Mouse (Mus musculus) left cerebral cortex, adult 8-10 months (tissue): ENCODE measurements around the gene Pi4k2b. TPM values are rescaled to one million over a fixed set of nuclear protein-coding genes. Genes with fewer than 3 reads are reported as not detected.
"Not testable (repeated sequence)": the region's sequence is repeated elsewhere in the genome, so short reads cannot be mapped to it uniquely, and the experiment has no call there.

Experiments
- DNase-seq, 2 experiments: peaks; one replicate each; pipeline ENCODE4 v3.0.0; 2022; ENCODE audit warnings: low spot score in 2 of 2
- total RNA-seq, 4 experiments: library from RNA; stranded (reverse); gene quantifications; 2 replicates each; pipeline ENCODE4 v1.2.4; 2022

The Pi4k2b gene
- 1 to 10 TPM; 1.3 to 2.1 (median 1.5) TPM for total RNA-seq

DNA sequence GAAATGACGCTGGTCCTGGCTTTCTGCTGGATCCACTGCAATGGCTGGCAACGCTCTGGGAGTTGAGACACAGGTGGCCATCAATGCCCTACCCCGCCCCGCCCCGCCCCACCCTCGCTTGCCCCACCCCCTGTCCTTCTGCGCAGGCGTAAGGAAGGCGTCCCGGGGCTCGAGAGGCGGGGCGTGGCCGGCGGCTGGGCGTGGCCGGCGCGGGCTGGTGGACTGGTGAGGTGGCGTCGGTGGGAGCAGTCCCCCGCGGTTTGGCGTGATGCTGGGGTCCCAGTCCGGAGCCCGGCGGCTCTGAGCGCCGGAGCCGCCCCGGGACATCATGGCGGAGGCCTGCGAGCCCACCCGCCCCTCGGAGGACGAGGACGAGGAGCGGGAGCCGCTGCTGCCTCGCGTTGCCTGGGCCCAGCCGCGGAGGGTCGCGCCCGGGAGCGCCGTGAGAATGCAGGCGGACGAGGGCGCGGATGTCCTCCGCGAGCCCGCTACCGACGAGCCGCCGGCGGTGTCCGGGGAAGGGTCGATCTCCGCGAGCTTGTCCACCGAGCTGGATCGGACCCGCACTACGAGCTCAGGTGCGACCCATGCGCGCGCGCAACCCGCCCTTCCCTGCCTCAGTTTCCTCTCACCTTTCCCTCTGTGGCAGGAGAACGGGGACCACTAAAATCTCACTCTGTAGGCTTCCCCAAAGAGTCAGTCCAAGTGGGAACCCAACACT, at the start of gene Pi4k2b:
Gene Pi4k2b, plus strand, starts transcription at position 184 of the 721 bp plus-strand sequence.
- peak; percentile 25 to 29 for DNase-seq

DNA sequence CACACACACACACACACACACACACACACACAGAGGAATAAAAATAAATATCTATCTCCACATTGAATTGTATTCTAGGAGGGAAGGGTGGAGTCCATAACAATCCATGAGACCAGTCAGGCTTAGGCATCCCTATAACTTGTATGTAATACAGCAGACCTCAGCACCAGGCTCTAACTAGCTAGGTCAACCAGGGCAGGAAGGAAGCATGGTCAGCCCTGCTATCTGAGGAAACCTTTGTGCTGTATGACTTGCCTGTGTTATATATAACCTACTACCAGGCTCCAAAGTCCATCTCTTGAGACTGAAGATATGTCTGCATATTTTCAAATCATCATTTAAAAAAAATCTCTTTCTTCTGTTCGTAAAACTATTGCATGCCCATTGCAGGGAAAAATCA, 44.1 kb upstream of the Pi4k2b start:
- DNase-seq, result no peak

DNA sequence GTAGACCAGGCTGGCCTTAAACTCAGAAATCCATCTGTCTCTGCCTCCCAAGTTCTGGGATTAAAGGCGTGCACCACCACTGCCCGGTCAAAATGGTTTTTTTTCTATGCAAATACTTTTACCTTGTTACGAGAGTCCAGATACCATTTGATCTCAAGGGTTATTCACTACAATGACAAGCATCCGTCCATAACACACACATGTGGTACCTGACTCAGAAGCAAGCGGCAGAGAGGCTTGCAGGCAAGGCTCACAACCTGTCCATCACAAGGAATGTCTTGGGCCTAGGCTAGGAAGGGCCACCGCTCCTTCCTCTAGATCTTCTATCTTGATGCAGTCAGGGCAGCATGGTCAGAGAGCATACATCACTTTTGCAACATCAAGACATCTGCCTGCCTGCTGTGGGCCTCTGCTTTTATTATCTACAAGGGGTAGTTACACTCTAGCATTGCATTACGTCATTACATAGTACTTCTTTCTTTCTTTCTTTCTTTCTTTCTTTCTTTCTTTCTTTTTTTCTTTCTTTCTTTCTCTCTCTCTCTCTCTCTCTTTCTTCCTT, 43.4 kb upstream of the Pi4k2b start:
- DNase-seq, result not testable (repeated sequence)

DNA sequence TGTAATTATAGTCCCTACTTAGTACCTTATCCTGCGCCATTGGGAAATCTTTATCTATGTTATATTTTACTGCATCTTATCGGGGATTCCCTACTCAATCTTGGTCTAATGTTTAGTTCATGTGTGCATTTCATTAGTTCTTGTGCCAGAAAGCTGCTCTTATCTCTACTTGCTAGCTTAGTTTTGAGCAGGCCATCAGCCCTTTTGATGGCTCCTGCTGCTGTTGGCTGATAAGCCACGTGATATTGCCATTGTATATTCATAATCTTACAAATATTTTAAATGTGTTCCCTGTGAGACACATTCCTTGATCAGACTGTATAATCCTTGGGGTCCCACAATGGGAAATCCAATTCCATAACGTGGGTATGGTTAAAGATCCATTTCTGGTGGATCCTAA, 36.8 kb upstream of the Pi4k2b start:
- DNase-seq, result no peak

- no peak for DNase-seq
Measured at GRCm38 (mm10) chr5:52712704-52713103, 28.7 kb upstream of the Pi4k2b start.

DNA sequence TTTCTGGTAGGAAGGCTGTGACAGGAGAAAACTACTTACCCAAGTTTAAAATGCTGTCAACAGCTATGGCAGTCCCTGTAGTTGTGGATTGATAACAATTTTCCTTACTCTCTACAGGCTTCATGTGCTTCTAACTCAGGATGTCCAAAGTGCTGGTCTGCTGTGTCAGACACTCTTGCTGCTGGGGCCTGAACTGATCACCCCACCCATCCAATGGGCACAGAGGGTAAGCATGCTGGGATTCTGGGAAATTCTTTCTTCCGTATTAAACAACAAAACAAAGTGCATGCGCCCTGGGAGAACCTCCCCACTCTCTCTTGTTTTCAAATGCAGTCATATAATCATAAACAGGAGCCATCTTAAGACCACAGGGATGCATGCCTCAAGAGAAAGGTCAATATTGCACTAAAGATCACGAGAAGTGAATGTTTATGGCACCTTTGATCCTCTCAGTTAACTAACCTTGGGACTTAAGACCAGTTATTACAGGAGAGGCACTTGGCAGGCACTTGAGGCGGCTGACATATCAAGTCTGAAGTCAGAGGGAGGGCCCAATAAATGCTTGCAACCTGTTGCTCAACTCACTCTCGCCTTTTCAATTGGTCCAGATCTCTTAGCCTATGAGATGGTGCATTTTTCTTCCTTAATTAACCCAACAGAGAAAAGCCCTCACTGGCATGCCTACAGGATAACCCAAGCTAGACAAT, 24.5 kb upstream of the Pi4k2b start:
- no peak for DNase-seq

- no peak for DNase-seq
Measured at GRCm38 (mm10) chr5:52721003-52721402, 20.4 kb upstream of the Pi4k2b start.

- no peak for DNase-seq
Measured at GRCm38 (mm10) chr5:52727747-52728146, 13.6 kb upstream of the Pi4k2b start.

- DNase-seq, result no peak
Measured at GRCm38 (mm10) chr5:52732811-52733210, 8.6 kb upstream of the Pi4k2b start.

- no peak for DNase-seq
Measured at GRCm38 (mm10) chr5:52736046-52736445, 5.3 kb upstream of the Pi4k2b start.

DNA sequence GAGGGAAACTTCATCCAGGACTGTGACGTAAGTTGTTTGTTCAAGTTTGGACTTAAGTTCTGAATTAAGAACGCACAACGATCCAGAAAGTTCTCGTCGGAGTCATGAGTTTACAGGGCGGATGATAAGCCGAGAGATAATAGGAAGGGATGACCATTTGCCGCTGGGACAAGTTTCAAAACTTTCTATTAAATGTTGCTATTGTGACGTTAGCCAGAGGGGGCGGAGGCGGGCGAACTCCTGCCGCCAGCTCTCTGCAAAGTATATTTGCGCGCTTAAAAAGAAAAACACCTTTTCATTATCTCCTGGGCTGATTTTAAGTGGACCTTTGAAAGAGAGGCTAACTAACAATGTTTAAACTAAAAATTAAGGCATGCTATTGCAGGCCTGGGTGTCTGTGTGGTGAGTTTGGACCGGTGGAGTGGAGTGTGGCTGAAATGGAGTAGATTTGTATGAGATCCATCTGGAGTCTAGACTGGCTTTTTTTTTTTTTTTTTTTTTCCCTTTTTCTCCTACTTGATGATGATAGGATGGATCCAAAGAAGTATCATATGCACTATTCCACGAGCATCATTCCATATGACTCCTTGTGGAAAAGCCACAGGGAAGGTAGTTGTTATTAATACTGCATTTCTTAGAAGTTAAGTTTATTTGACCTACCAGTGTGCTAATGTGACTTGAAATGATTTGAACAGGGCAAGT, 889 bp downstream of the Pi4k2b start:
- no peak for DNase-seq

- no peak for DNase-seq
Measured at GRCm38 (mm10) chr5:52743231-52743630, 1.9 kb downstream of the Pi4k2b start.

GRCm38 (mm10) chr5:52746920-52747319, 5.5 kb downstream of the Pi4k2b start:
- DNase-seq, result no peak

GRCm38 (mm10) chr5:52748732-52749131, 7.4 kb downstream of the Pi4k2b start:
- DNase-seq, result no peak

DNA sequence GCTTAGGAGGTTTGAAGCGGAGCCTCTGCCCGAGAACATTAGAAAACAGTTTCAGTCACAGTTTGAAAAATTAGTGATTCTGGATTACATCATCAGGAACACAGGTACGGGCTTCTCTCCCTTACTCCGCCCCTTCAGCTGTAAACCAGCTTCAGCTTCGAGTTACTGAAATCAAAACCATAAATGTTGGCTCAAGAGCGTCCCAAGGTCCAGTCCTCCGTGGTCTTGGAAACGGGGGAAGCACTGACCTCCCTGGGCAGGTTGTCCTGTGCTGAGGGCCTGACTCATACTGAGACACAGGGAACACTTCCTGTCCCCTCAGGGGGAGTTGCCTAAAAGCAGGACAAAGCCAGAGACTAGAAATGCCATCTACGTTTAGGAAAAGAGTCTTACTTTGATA, 11.8 kb downstream of the Pi4k2b start:
- no peak for DNase-seq

DNA sequence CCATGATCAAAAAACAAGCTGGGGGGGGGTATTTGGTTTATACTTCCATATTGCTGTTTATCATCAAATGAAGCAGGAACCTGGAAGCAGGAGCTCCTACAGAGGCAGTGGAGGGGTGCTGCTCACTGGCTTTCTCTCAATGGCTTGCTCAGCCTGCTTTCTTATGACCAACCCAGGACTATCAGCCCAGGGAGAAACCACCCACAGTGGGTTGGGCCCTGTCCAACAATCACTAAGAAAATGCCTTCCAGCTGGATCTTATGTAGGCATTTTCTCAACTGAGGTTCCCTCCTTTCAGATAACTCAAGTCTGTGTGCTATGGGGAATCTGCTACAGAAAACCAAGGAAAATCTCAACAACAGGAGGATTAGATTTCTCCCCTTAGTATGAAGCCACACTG, 12.8 kb downstream of the Pi4k2b start:
- no peak for DNase-seq

- no peak for DNase-seq
Measured at GRCm38 (mm10) chr5:52755337-52755736, 14.0 kb downstream of the Pi4k2b start.

GRCm38 (mm10) chr5:52755989-52756388, 14.6 kb downstream of the Pi4k2b start:
- no peak for DNase-seq

GRCm38 (mm10) chr5:52762586-52762985, 21.2 kb downstream of the Pi4k2b start:
- no peak for DNase-seq

DNA sequence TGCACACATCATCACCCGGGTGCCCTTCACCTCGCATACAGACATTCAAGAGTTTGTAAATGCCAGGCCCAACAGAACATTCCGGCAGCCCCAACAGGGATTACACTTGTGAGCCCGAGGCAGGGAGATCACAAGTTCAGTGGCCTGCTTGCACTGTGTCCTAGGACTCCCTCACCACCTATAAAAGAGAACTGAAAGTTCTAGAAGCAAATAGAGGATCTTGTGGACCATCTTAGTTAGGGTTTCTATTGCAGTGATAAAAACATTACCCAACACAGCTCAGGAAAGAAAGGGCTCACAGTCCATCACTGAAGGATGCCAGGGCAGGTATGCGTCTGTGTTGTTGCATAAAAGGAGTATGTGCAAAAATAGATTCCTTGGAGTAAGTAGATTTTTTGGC, 32.9 kb downstream of the Pi4k2b start:
- no peak for DNase-seq

DNA sequence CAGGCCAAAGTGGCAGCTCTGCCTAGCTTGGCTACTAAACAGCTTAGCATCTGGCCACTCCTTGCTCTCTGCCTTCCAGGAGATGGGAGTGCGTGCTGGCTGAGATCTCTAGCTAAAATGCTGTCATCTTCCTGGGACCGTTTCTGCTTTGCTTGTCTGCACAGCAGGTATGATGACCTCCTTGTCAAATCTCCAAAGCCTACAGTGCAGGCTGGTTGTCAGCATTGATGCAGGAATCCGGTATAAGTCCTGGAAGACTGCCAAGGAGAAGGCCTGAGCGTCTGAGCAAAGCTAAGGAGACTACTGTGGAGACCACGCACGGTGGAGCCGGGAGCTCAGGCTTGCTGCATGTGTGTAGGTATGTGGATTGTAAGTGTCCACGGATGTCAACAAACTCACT, 33.9 kb downstream of the Pi4k2b start, which contains the start of gene Zcchc4:
Gene Zcchc4, plus strand, starts transcription at position 173 of the 400 bp plus-strand sequence.
- no peak for DNase-seq
